In the genomic region with DNA sequence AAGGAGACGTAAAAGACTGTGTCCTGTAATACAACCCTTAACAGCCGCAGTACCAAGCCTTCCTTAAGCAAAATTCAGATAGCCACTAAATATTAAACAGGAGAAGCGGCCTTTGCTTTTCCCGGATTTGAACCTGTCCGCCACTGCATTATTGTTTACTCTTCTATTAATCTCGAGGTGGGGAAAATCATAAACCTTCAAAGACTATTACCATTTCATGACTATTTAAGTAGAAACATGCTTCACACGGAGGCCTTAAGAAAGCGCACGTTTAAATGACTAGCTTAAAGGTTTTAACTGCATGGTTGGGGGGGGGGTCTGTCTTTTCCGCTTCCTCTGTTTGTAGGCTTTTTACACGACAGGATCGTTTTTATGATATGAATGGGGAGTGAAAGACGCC, we compare ENCODE assay signal across 10 mouse cellular contexts. TPM values are rescaled to one million over a fixed set of nuclear protein-coding genes. Genes with fewer than 3 reads are reported as not detected.
A peak's percentile ranks its signal among the peaks of the same experiment; 100 is the strongest.
DNase-seq lines count a peak whose midpoint lies in the region; ATAC-seq and TF ChIP-seq lines count a peak whose summit lies in the region.
"Had no signal": no experiment of that assay in that cellular context is flagged by ENCODE, and none has a peak within 500 bp of the region (broad histone marks: within the 10 kb centered on the region; RNA-seq: fewer than 3 reads in every experiment).

No protein-coding gene starts in this region.

- H3K27ac ChIP-seq in kidney, postnatal 0 days: 0 out of 2 replicates have a peak overlapping the region, but pooled peaks have one; percentile 31
- no peak overlapping the region for H3K27ac ChIP-seq in forebrain, embryonic 13.5 days
- peak overlapping the region; percentile 85 for H3K27ac ChIP-seq in limb, embryonic 13.5 days
- no peak overlapping the region for H3K27ac ChIP-seq in stomach, embryonic 16.5 days (ENCODE audit: low read length)
- H3K27ac ChIP-seq: liver, embryonic 13.5 days had no signal

- H3K27me3 ChIP-seq in kidney, postnatal 0 days (ENCODE audit: insufficient read depth, low read length): peaks cover 65% of the 10 kb centered on the region
- H3K27me3 ChIP-seq in forebrain, embryonic 13.5 days: peaks cover 95% of the 10 kb centered on the region
- H3K27me3 ChIP-seq in limb, embryonic 13.5 days: peaks cover 69% of the 10 kb centered on the region
- H3K27me3 ChIP-seq in stomach, embryonic 16.5 days (ENCODE audit: control insufficient read depth, insufficient read depth, low read length): peaks cover 60% of the 10 kb centered on the region

- peak overlapping the region; percentile 83 for H3K4me2 ChIP-seq in kidney, postnatal 0 days (ENCODE audit: low read length)
- H3K4me2 ChIP-seq in forebrain, embryonic 13.5 days: peak overlapping the region; percentile 15; the same call in 1 of the 2 replicates
- peak overlapping the region; percentile 71 for H3K4me2 ChIP-seq in limb, embryonic 13.5 days (replicated peaks)
- peak overlapping the region; percentile 69; the same call in 1 of the 2 replicates for H3K4me2 ChIP-seq in stomach, embryonic 16.5 days (ENCODE audit: low read depth, low read length)
- H3K4me2 ChIP-seq: liver, embryonic 13.5 days had no signal

- no peaks in the 10 kb centered on the region for H3K36me3 ChIP-seq in kidney, postnatal 0 days (ENCODE audit: insufficient read depth, low read length)
- no peaks in the 10 kb centered on the region for H3K36me3 ChIP-seq in forebrain, embryonic 13.5 days (ENCODE audit: poor library complexity, severe bottlenecking)
- H3K36me3 ChIP-seq in limb, embryonic 13.5 days: no peaks in the 10 kb centered on the region
- no peaks in the 10 kb centered on the region for H3K36me3 ChIP-seq in stomach, embryonic 16.5 days (ENCODE audit: control insufficient read depth, insufficient read depth, low read length)
- H3K36me3 ChIP-seq: G1E; liver, embryonic 13.5 days had no signal

- no peak for ATAC-seq in kidney, postnatal 0 days (replicated peaks; ENCODE audit: low FRiP score, low read depth)
- no peak for ATAC-seq in forebrain, embryonic 13.5 days
- no peak for ATAC-seq in limb, embryonic 13.5 days (ENCODE audit: low FRiP score, low read depth)
- no peak for ATAC-seq in stomach, embryonic 16.5 days (ENCODE audit: insufficient read depth, low FRiP score)

- no peaks in the 10 kb centered on the region for H3K9me3 ChIP-seq in kidney, postnatal 0 days (replicated peaks; ENCODE audit: low read length)
- no peaks in the 10 kb centered on the region for H3K9me3 ChIP-seq in forebrain, embryonic 13.5 days (replicated peaks)
- H3K9me3 ChIP-seq in limb, embryonic 13.5 days: no peaks in the 10 kb centered on the region
- H3K9me3 ChIP-seq in stomach, embryonic 16.5 days (replicated peaks; ENCODE audit: control insufficient read depth, low read length): no peaks in the 10 kb centered on the region
- H3K9me3 ChIP-seq: liver, embryonic 13.5 days had no signal

- H3K4me3 ChIP-seq in kidney, postnatal 0 days (replicated peaks; ENCODE audit: low read depth, low read length): peak overlapping the region; percentile 55
- H3K4me3 ChIP-seq in forebrain, embryonic 13.5 days: 0 out of 2 replicates have a peak overlapping the region, but pooled peaks have one; percentile 21
- peak overlapping the region; percentile 59 for H3K4me3 ChIP-seq in limb, embryonic 13.5 days
- peak overlapping the region; percentile 58 for H3K4me3 ChIP-seq in stomach, embryonic 16.5 days (replicated peaks; ENCODE audit: low read length)
- H3K4me3 ChIP-seq: liver, embryonic 13.5 days had no signal

- no peak for DNase-seq in kidney, postnatal 0 days (ENCODE audit: low spot score)
- DNase-seq in kidney, adult 8-10 months: no peak
- DNase-seq in left cerebral cortex, postnatal 14 days (ENCODE audit: low spot score in 2 of 2): no peak
- no peak for DNase-seq in liver
- DNase-seq: adrenal gland, postnatal 10 days; liver, embryonic 13.5 days had no signal

- peaks cover 3% of the 10 kb centered on the region; the same call in 1 of the 2 replicates for H3K4me1 ChIP-seq in kidney, postnatal 0 days (replicated peaks; ENCODE audit: insufficient read depth, low read length)
- peaks cover 26% of the 10 kb centered on the region for H3K4me1 ChIP-seq in forebrain, embryonic 13.5 days
- H3K4me1 ChIP-seq in limb, embryonic 13.5 days: peaks cover 13% of the 10 kb centered on the region; the same call in 1 of the 2 replicates
- H3K4me1 ChIP-seq in stomach, embryonic 16.5 days (ENCODE audit: control insufficient read depth, insufficient read depth, low read length): peaks cover 21% of the 10 kb centered on the region

- WGBS in kidney, postnatal 0 days: 1% methylated on average over 13 of the region's 13 CpGs
- WGBS in forebrain, embryonic 13.5 days: 1% methylated on average over 13 of the region's 13 CpGs
- 3% methylated on average over 13 of the region's 13 CpGs for WGBS in limb, embryonic 13.5 days
- 5% methylated on average over 13 of the region's 13 CpGs for WGBS in stomach, embryonic 16.5 days

- intact Hi-C loops in left cerebral cortex, postnatal 14 days (cut with DNase I): no loop called here

- peak overlapping the region; percentile 50; the same call in 1 of the 2 replicates for H3K9ac ChIP-seq in kidney, postnatal 0 days (ENCODE audit: low read depth, low read length)
- H3K9ac ChIP-seq in forebrain, embryonic 13.5 days: no peak overlapping the region
- H3K9ac ChIP-seq in limb, embryonic 13.5 days: peak overlapping the region; percentile 84
- H3K9ac ChIP-seq in stomach, embryonic 16.5 days (ENCODE audit: low read length): no peak overlapping the region
- H3K9ac ChIP-seq: liver, embryonic 13.5 days had no signal

- no peak for TF ChIP-seq CTCF in kidney, postnatal 0 days (IDR thresholded peaks at IDR 0.05; ENCODE audit: low read depth)

RNA-seq across cellular contexts. Expression of a gene that starts 9.1 kb away (rescaled TPM):
- 2.5 and 2.9 TPM in 2 replicates for polyA plus RNA-seq in kidney, postnatal 0 days (2015; fragmentation: Nextera tagmentation; extraction: Ambion mirVana)
- 0.46 and 0.73 TPM in 2 replicates for polyA plus RNA-seq in forebrain, embryonic 13.5 days (2015; fragmentation: Nextera tagmentation; extraction: Ambion mirVana)
- 8.3 and 9.5 TPM in 2 replicates for polyA plus RNA-seq in limb, embryonic 13.5 days (2015; fragmentation: Nextera tagmentation; extraction: Ambion mirVana)
- polyA plus RNA-seq in stomach, embryonic 16.5 days (2015; fragmentation: Nextera tagmentation; extraction: Ambion mirVana): 1.4 and 1.5 TPM in 2 replicates
- total RNA-seq in left cerebral cortex, postnatal 14 days (2021): under 1 TPM; 0.44 TPM
- polyA plus RNA-seq: liver, embryonic 13.5 days had no signal

Comparison
In these comparisons a context has a peak if more than half of its experiments do, and no peak if none do; other contexts are left out.
1. H3K27ac ChIP-seq: peak in kidney, postnatal 0 days (single experiment) and limb, embryonic 13.5 days (single experiment); none in forebrain, embryonic 13.5 days (single experiment) and stomach, embryonic 16.5 days (single experiment).
2. H3K4me2 ChIP-seq: peak in every context shown above with its lines; median percentile 83 in kidney, postnatal 0 days; 71 in limb, embryonic 13.5 days; 69 in stomach, embryonic 16.5 days; 15 in forebrain, embryonic 13.5 days.
3. H3K9ac ChIP-seq: peak in kidney, postnatal 0 days (single experiment) and limb, embryonic 13.5 days (single experiment); none in forebrain, embryonic 13.5 days (single experiment) and stomach, embryonic 16.5 days (single experiment).
4. Peak in every context shown above with its lines, with median percentiles within 50 percentile points of each other: H3K4me3 ChIP-seq.